Mouse (Mus musculus) limb, embryonic 11.5 days (tissue): ENCODE results near the gene Asic1. TPM values are rescaled to one million over a fixed set of nuclear protein-coding genes. Genes with fewer than 3 reads are reported as not detected.

Source experiments
- ATAC-seq: fragments of 200-750 bp; cut with Nextera tagmentation; 2 replicates; pipeline ENCODE4 v1.8.0; 2017; ENCODE audit warnings: low read depth; ENCODE audit not compliant: insufficient number of reproducible peaks, low FRiP score, low TSS enrichment
- DNase-seq: peaks from one replicate; pipeline ENCODE4 v3.0.0-alpha.2; 2015; ENCODE audit warnings: low spot score
- H3K27ac ChIP-seq: fragments of 300-500 bp; sonication (generic); replicated peaks from 2 replicates; pipeline ENCODE4 v1.5.1; 2014; ENCODE audit warnings: low read depth, mild to moderate bottlenecking, low read length
- H3K27me3 ChIP-seq: fragments of 300-500 bp; sonication (generic); 2 replicates; pipeline ENCODE4 v1.6.1; 2014; ENCODE audit warnings: mild to moderate bottlenecking, low read length, mixed read lengths; ENCODE audit not compliant: control insufficient read depth, insufficient read depth
- H3K36me3 ChIP-seq: fragments of 300-500 bp; sonication (generic); 2 replicates; pipeline ENCODE4 v1.6.1; 2014; ENCODE audit warnings: mild to moderate bottlenecking, low read length, moderate library complexity, mixed read lengths; ENCODE audit not compliant: control insufficient read depth, insufficient read depth
- H3K4me1 ChIP-seq: fragments of 300-500 bp; sonication (generic); 2 replicates; pipeline ENCODE4 v1.6.1; 2014; ENCODE audit warnings: low read length, mixed read lengths; ENCODE audit not compliant: control insufficient read depth, insufficient read depth
- H3K4me2 ChIP-seq: fragments of 300-500 bp; sonication (generic); 2 replicates; pipeline ENCODE4 v1.6.1; 2014; ENCODE audit warnings: low read depth, mild to moderate bottlenecking, moderate library complexity; ENCODE audit not compliant: severe bottlenecking
- H3K4me3 ChIP-seq: fragments of 300-500 bp; sonication (generic); 2 replicates; pipeline ENCODE4 v1.5.1; 2014; ENCODE audit warnings: low read depth, low read length
- H3K9ac ChIP-seq: fragments of 300-500 bp; sonication (generic); 2 replicates; pipeline ENCODE4 v1.6.1; 2014; ENCODE audit warnings: mild to moderate bottlenecking, low read length
- H3K9me3 ChIP-seq: fragments of 300-500 bp; sonication (generic); 2 replicates; pipeline ENCODE4 v1.6.1; 2016; ENCODE audit warnings: low read length; ENCODE audit not compliant: control insufficient read depth
- WGBS: fragments of 180-500 bp; shearing (Covaris S2); extraction: QIAGEN DNeasy Blood & Tissue Kit; methylation state at CpG from one replicate; pipeline ENCODE4 v1.1.7; 2014; 5-methylcytosine and 5-hydroxymethylcytosine counted together
- polyA plus RNA-seq: library from polyadenylated mRNA; unstranded; fragments of >200 nt; fragmentation: Nextera tagmentation; extraction: Ambion mirVana; gene quantifications from 2 replicates; pipeline ENCODE4 v1.2.1, GENCODE M21; 2014

Gene Asic1
- polyA plus RNA-seq, 1 experiment from 2014 or later = 0.64 TPM

GRCm38 (mm10) chr15:99729056-99729783 lies 59.1 kb downstream of the Asic1 start:
- Histone ChIP-seq H3K9ac (no peak overlapping the region), H3K27ac (no peak overlapping the region), H3K27me3 (no peaks in the 10 kb centered on the region), H3K36me3 (peaks cover 13% of the 10 kb centered on the region), H3K4me2 (no peak overlapping the region), H3K4me1 (peaks cover 8% of the 10 kb centered on the region; the same call in 1 of the 2 replicates), H3K9me3 (peaks cover 3% of the 10 kb centered on the region; the same call in 1 of the 2 replicates), H3K4me3 (no peak overlapping the region)
- DNase-seq = no peak
- no peak for ATAC-seq
- WGBS = 98% methylated on average over 3 of the region's 4 CpGs

- DNase-seq (no peak), ATAC-seq (no peak)
- Histone ChIP-seq H3K27me3 (no peaks in the 10 kb centered on the region), H3K4me3 (no peak overlapping the region), H3K9ac (no peak overlapping the region), H3K4me1 (peaks cover 3% of the 10 kb centered on the region; the same call in 1 of the 2 replicates), H3K4me2 (no peak overlapping the region), H3K27ac (no peak overlapping the region), H3K9me3 (peaks cover 3% of the 10 kb centered on the region; the same call in 1 of the 2 replicates), H3K36me3 (peaks cover 13% of the 10 kb centered on the region)
- 97% methylated on average over 2 of the region's 2 CpGs for WGBS
Observed at GRCm38 (mm10) chr15:99731167-99731566, 61.0 kb downstream of the Asic1 start.

DNA sequence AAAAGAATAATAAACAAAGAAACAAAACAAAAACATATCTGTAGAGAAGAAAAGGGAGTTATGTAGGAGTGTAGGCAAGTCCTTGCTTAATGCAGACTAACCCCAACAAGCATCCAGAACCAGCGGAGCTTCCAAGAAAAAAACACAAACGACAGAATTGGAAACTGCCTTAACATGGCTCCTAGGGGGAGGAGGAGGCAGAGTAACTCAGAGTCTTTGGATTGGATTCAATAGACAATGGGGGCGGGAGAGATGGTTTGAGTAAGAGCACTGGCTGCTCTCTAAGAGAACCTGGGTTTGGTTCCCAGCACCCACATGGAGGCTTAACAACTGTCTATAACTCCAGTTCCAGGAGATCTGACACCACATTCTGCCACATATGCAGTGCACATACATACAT lies 61.5 kb downstream of the Asic1 start:
- WGBS = 94% methylated on average over 3 of the region's 3 CpGs
- no peaks in the 10 kb centered on the region for H3K27me3 ChIP-seq

DNA sequence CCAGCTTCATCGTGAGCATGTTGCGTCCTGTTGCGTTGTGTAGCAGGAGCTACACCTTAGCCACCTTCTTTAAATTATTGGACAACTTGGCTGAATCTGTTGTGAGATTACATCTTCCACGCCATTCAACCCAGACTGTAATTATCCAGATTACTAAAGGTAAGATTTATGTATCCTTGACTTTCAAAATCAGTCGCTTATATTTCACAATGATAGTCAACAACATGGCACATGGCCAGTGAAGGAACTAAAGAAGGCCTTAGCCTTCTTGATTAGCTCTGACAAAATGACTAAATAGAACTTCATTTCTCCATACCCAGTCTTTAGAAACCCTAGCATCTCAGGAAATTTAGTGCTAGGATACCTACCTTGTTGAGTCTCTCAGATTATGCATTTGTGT lies 63.0 kb downstream of the Asic1 start:
- no peak for ATAC-seq
- Histone ChIP-seq H3K36me3 (peaks cover 15% of the 10 kb centered on the region), H3K4me2 (no peak overlapping the region)

More for the DNA sequence above, 61.5 kb downstream of the Asic1 start:
- H3K36me3 ChIP-seq = peaks cover 13% of the 10 kb centered on the region
- no peak overlapping the region for H3K9ac ChIP-seq
- no peak overlapping the region for H3K4me2 ChIP-seq
- no peak overlapping the region for H3K4me3 ChIP-seq
- DNase-seq (no peak), ATAC-seq (no peak)
- no peak overlapping the region for H3K27ac ChIP-seq
- peaks cover 3% of the 10 kb centered on the region; the same call in 1 of the 2 replicates for H3K9me3 ChIP-seq
- peaks cover under 1% of the 10 kb centered on the region; the same call in 1 of the 2 replicates for H3K4me1 ChIP-seq

GRCm38 (mm10) chr15:99735631-99736030 lies 65.5 kb downstream of the Asic1 start:
- ATAC-seq = no peak
- no peak overlapping the region for H3K4me3 ChIP-seq
- peaks cover 13% of the 10 kb centered on the region; the same call in 1 of the 2 replicates for H3K36me3 ChIP-seq
- no peaks in the 10 kb centered on the region for H3K4me1 ChIP-seq
- no peak for DNase-seq
- no peak overlapping the region for H3K4me2 ChIP-seq
- H3K9ac ChIP-seq = no peak overlapping the region
- H3K27ac ChIP-seq = no peak overlapping the region
- WGBS = 95% methylated on average over 2 of the region's 2 CpGs
- no peaks in the 10 kb centered on the region for H3K27me3 ChIP-seq
- no peaks in the 10 kb centered on the region for H3K9me3 ChIP-seq

More for the DNA sequence above, 63.0 kb downstream of the Asic1 start:
- Histone ChIP-seq H3K9ac (no peak overlapping the region), H3K4me3 (no peak overlapping the region), H3K9me3 (peaks cover 3% of the 10 kb centered on the region; the same call in 1 of the 2 replicates), H3K4me1 (no peaks in the 10 kb centered on the region), H3K27ac (no peak overlapping the region), H3K27me3 (no peaks in the 10 kb centered on the region)
- WGBS = 88% methylated on average over 5 of the region's 5 CpGs
- DNase-seq = no peak

DNA sequence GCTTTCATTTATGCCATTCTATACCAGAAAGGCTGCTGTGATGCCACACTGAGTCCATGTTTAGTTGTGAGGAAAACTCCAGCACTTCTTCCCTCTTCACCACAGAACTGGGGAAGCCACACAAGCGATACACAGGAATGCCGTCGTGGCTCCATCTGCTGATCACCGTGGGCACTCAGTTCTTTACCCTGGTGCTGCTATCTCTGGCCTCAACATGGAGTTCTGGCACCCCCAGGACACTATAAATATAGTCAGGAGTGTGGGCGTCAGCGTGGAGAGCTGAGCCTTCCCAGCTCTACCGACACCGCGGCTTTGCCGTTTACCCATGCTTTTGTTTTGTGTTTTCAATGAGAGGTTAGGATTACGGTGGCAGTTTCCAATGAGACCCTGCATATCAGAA lies 66.5 kb downstream of the Asic1 start:
- Histone ChIP-seq H3K9ac (no peak overlapping the region), H3K4me1 (no peaks in the 10 kb centered on the region), H3K27me3 (no peaks in the 10 kb centered on the region), H3K9me3 (no peaks in the 10 kb centered on the region), H3K4me2 (no peak overlapping the region), H3K27ac (no peak overlapping the region), H3K4me3 (no peak overlapping the region), H3K36me3 (peaks cover 13% of the 10 kb centered on the region; the same call in 1 of the 2 replicates)
- WGBS = 93% methylated on average over 11 of the region's 11 CpGs
- ATAC-seq (no peak), DNase-seq (no peak)

DNA sequence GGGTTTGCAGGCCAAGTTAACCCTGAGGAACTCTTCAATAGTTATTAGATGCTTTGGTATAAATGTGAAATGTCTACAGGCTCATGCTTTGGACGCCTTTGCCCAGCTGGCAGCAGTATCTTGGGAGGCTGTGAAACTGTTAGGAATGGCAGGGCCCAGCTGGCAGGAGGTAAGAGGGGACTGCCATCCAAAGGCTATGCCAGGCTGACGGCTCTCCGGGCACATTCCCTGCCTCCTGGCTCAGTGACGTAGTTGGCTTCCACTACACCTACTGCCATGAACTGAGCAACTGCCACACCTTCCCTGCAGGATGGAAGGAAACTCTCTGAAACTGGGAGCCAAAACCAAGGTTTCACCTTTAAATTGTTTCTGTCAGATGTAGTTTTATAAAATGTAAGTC lies 70.1 kb downstream of the Asic1 start:
- peaks cover 13% of the 10 kb centered on the region; the same call in 1 of the 2 replicates for H3K36me3 ChIP-seq
- 92% methylated on average over 4 of the region's 4 CpGs for whole genome bisulfite sequencing
- H3K9ac ChIP-seq = no peak overlapping the region
- no peaks in the 10 kb centered on the region for H3K9me3 ChIP-seq
- no peaks in the 10 kb centered on the region for H3K27me3 ChIP-seq
- H3K4me1 ChIP-seq = no peaks in the 10 kb centered on the region
- ATAC-seq (no peak), DNase-seq (no peak)
- no peak overlapping the region for H3K4me2 ChIP-seq
- H3K4me3 ChIP-seq = no peak overlapping the region
- no peak overlapping the region for H3K27ac ChIP-seq
